Mouse (Mus musculus) E14TG2a.4 (cell line): Measurements from ENCODE around the gene 0610010F05Rik.
"Not testable (repeated sequence)": the region's sequence is repeated elsewhere in the genome, so short reads cannot be mapped to it uniquely, and the experiment has no call there.

Experiments
- H3K27me3 ChIP-seq: 2 replicates; pipeline ENCODE4 v1.6.1; 2014; ENCODE audit warnings: low read length, control low read depth; ENCODE audit not compliant: insufficient read depth
- H3K36me3 ChIP-seq: 2 replicates; pipeline ENCODE4 v1.6.1; 2014; ENCODE audit warnings: low read length, control low read depth; ENCODE audit not compliant: insufficient read depth
- H3K4me1 ChIP-seq: replicated peaks from 2 replicates; pipeline ENCODE4 v1.6.1; 2014; ENCODE audit warnings: low read depth, low read length, control low read depth
- H3K4me3 ChIP-seq: replicated peaks from 2 replicates; pipeline ENCODE4 v1.5.1; 2014; ENCODE audit warnings: mild to moderate bottlenecking, low read length
- H3K9me3 ChIP-seq: 2 replicates; pipeline ENCODE4 v1.6.1; 2014; ENCODE audit warnings: low read length, control low read depth
- CTCF ChIP-seq: conservative IDR thresholded peaks from 2 replicates; pipeline ENCODE4 v1.5.1; 2014; ENCODE audit warnings: low read length
- NANOG ChIP-seq: IDR thresholded peaks from 2 replicates; pipeline ENCODE4 v1.6.1; 2014; ENCODE audit warnings: borderline replicate concordance, low read length, mixed read lengths
- POU5F1 ChIP-seq: IDR thresholded peaks from 2 replicates; pipeline ENCODE4 v1.6.1; 2014; ENCODE audit warnings: low read length, borderline replicate concordance

The 0610010F05Rik gene

DNA sequence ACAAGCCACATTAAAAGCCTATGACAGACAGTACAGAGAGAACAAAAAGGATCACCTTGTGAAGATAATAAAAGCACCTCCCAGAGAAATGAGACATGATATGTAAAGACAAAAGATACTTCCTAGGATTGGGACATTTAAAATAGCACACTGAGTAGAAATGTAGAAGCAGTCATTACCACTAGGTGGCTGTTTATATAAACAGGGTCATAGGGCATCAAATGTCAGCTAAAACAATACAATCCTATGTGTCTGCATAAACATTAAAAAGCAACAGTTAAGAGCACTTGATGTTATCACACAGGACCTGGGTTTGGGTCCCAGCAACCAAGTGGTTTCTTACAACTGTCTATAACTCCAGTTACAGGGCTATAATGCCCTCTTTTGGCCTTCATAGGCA is 2.8 kb downstream of the 0610010F05Rik start:
- Histone ChIP-seq H3K27me3 (no peaks in the 10 kb centered on the region), H3K4me3 (no peak overlapping the region), H3K9me3 (no peaks in the 10 kb centered on the region), H3K36me3 (no peaks in the 10 kb centered on the region), H3K4me1 (peaks cover 5% of the 10 kb centered on the region; the same call in 1 of the 2 replicates)
- TF ChIP-seq POU5F1 (no peak), CTCF (peak; percentile 32)

- no peak for TF ChIP-seq POU5F1
- no peak for TF ChIP-seq NANOG
- TF ChIP-seq CTCF, result no peak
- Histone ChIP-seq H3K36me3 (no peaks in the 10 kb centered on the region), H3K9me3 (no peaks in the 10 kb centered on the region)
Measured at GRCm38 (mm10) chr11:23618995-23619394, 14.4 kb downstream of the 0610010F05Rik start.

DNA sequence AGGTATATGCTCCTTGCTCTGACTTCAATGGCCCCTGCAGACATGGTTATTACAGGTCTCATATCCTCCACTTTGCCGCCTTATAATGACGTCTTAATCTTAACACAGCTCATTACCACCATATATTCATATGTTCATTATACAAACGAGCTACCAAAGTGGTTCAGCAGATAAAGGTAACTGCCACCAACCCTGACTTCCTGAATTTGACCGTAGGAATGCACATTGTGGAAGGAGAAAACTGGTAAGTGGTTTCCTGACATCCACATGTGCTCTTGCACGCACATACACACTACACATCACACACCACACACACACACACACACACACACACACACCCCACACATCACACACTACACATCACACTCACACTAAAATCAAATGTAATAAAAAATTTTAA is 18.9 kb downstream of the 0610010F05Rik start:
- Histone ChIP-seq H3K4me3 (no peak overlapping the region), H3K36me3 (no peaks in the 10 kb centered on the region), H3K27me3 (no peaks in the 10 kb centered on the region), H3K9me3 (no peaks in the 10 kb centered on the region), H3K4me1 (no peaks in the 10 kb centered on the region)
- TF ChIP-seq POU5F1 (no peak), NANOG (no peak), CTCF (no peak)

More at GRCm38 (mm10) chr11:23618995-23619394, 14.4 kb downstream of the 0610010F05Rik start:
- H3K4me1 ChIP-seq, result no peaks in the 10 kb centered on the region
- H3K4me3 ChIP-seq, result no peak overlapping the region
- no peaks in the 10 kb centered on the region for H3K27me3 ChIP-seq

- H3K4me3 ChIP-seq, H3K9me3 ChIP-seq, H3K4me1 ChIP-seq, H3K27me3 ChIP-seq, H3K36me3 ChIP-seq: not testable (repeated sequence)
Measured at GRCm38 (mm10) chr11:23607291-23607690, 26.1 kb downstream of the 0610010F05Rik start.

GRCm38 (mm10) chr11:23570130-23570529 is 63.3 kb downstream of the 0610010F05Rik start:
- TF ChIP-seq NANOG, result no peak
- no peak for TF ChIP-seq POU5F1
- TF ChIP-seq CTCF, result no peak
- Histone ChIP-seq H3K4me3 (no peak overlapping the region), H3K27me3 (no peaks in the 10 kb centered on the region), H3K36me3 (peaks cover 12% of the 10 kb centered on the region; the same call in 1 of the 2 replicates), H3K9me3 (no peaks in the 10 kb centered on the region), H3K4me1 (no peaks in the 10 kb centered on the region)

DNA sequence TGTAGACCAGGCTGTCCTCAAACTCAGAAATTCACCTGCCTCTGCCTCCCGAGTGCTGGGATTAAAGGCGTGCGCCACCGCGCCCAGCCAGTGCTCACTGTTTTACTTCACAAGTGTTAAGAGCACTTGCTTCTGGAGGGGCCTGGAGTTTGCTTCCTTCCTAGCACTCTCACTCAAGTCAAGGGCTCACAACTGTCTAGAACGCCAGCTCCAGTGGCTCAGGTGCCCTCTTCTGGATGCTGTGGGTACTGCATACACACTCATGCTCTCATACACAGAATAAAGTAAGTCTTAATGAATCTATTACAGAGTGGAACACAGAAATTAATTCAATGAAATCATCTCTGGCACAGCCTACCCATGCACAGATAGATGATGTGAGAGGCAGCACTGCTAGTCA is 67.7 kb downstream of the 0610010F05Rik start:
- no peak overlapping the region for H3K4me3 ChIP-seq

DNA sequence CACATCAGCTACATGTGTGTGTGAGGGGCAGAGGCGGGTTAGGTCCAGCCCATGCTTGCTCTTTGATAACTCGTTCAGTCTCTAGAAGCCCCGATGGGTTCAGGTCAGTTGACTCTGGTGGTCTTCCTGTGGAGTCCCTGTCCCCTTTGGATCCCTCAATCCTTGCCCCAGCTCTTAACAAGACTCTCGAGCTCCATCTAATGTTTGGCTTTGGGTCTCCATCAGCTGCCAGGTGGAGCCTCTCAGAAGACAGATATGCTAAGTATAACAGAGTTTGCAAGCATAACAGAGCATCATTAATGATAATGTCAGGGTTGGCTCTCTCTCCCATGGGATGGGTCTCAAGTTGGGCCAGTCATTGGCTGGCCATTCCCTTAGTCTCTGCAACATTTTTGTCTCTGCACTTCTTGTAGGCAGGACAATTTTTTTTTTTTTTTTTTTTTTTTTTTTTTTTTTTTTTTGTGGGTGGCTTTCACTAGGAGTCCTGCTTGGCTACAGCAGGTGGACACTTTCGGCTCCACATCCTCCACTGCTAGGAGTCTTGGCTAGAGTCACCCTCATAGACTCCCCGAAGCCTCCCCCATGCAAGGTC is 76.3 kb downstream of the 0610010F05Rik start:
- Histone ChIP-seq H3K9me3 (no peaks in the 10 kb centered on the region), H3K4me3 (no peak overlapping the region), H3K4me1 (no peaks in the 10 kb centered on the region), H3K36me3 (no peaks in the 10 kb centered on the region), H3K27me3 (no peaks in the 10 kb centered on the region)
- TF ChIP-seq POU5F1 (no peak), NANOG (no peak)

More for the DNA sequence above, 67.7 kb downstream of the 0610010F05Rik start:
- Histone ChIP-seq H3K36me3 (peaks cover 1% of the 10 kb centered on the region; the same call in 1 of the 2 replicates), H3K4me1 (no peaks in the 10 kb centered on the region), H3K9me3 (no peaks in the 10 kb centered on the region), H3K27me3 (no peaks in the 10 kb centered on the region; the same call in 1 of the 2 replicates)
- TF ChIP-seq POU5F1 (no peak), CTCF (peak; percentile 93)

DNA sequence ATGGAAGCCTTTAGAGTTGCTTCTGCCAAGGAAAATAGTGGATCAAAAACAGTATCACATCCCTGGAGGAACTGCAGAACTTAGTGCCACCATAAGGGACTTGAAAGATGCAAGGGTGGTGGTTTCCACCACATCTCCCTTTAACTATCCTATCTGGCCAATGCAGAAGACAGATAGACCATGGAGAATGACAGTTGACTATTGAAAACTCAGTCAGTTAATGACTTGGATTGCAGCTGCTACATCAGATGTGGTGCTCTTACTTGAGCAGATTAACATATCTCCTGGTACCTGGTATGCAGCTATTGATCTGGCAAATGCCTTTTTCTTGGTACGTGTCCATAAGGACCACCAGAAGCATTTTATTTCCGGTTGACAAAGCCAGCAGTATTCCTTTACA is 96.0 kb downstream of the 0610010F05Rik start:
- TF ChIP-seq NANOG, result no peak
- no peak for TF ChIP-seq POU5F1
- no peak for TF ChIP-seq CTCF
- no peaks in the 10 kb centered on the region for H3K36me3 ChIP-seq
- no peak overlapping the region for H3K4me3 ChIP-seq
- peaks cover 5% of the 10 kb centered on the region; the same call in 1 of the 2 replicates for H3K4me1 ChIP-seq
- H3K27me3 ChIP-seq, result peaks cover 2% of the 10 kb centered on the region
- H3K9me3 ChIP-seq, result peaks cover 8% of the 10 kb centered on the region; the same call in 1 of the 2 replicates

GRCm38 (mm10) chr11:23520473-23521205 is 112.8 kb downstream of the 0610010F05Rik start, which contains the start of gene 1700093K21Rik:
TSS of gene 1700093K21Rik (minus strand) at chr11:23521155.
- Histone ChIP-seq H3K4me3 (no peak within 1 kb of the TSS), H3K36me3 (no peaks in the 10 kb centered on the region), H3K9me3 (peaks cover 19% of the 10 kb centered on the region), H3K27me3 (no peaks in the 10 kb centered on the region), H3K4me1 (peaks cover 38% of the 10 kb centered on the region)
- no peak for TF ChIP-seq POU5F1
- peak; percentile 21; the same call in 1 of the 2 replicates for TF ChIP-seq NANOG
